Mouse (Mus musculus) heart, postnatal 10 days (tissue): Measurements from ENCODE around the gene Hsf5. TPM values are rescaled to one million over a fixed set of nuclear protein-coding genes. Genes with fewer than 3 reads are reported as not detected.

ENCODE experiments used
- DNase-seq, 2 experiments: peaks; one replicate each; pipeline ENCODE4 v3.0.0; 2021
- intact Hi-C: fragments of 180-260 bp; cut with DNase I; formaldehyde crosslinking; loops from one replicate; pipeline ENCODE4 v1.15.1; 2025
- total RNA-seq, 2 experiments: library from RNA; stranded (reverse); gene quantifications; 2 replicates each; pipeline ENCODE4 v1.2.3; 2021

Gene Hsf5
- total RNA-seq, 2 experiments from 2014 or later = 0.05 to 0.14 TPM

DNA sequence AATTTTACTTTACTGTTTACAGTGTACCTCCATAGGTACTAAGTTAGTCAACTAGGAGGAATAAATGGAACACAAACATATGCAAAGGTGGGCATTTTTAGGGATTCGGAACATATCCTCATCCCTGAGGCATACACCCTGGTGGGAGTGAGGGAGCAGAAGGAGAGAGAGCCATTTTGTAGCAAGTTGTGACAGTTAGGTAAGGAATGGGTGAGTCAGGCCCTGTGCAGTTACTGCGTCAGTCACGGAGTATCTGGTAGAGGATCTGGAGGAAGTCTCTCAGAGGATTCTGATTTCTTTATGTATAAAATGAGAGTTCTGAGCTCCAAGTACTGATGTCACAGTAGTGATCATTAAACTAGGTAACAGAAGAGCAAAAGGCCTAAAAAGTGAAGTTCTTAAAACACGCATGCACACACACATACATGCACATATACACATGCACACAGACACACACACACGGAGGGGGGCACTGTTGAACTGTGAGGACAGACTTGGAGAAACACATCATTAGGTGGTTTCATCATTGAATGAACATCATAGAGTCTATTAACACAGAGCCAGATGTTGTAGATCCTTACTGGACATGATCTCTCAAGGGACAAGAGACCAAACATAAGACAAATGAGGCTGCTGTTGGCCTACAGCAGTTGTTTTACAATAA is 29.6 kb upstream of the Hsf5 start:
- no peak for DNase-seq
- intact Hi-C loops = no loop called here

DNA sequence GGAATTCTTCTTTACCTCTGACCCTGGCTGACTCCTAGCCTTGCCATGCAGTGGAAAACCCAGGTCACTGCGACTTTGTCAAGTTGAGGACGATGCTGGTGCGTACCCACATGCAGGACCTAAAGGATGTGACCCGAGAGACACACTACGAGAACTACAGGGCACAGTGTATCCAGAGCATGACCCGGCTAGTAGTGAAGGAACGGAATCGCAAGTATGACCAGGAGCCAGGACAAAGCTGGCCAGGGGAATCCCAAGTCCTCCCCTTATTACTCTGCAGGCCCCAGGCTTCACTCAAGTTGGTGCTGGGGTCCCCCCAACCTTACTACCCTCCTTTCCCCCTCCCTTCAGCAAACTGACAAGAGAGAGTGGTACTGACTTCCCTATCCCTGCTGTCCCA is 27.4 kb upstream of the Hsf5 start:
- DNase-seq = peak in 1 of 2 experiments; percentile 8
- intact Hi-C loops = no loop called here

- intact Hi-C loops = no loop called here
- DNase-seq = peak; percentile 64 to 70
Measured at GRCm38 (mm10) chr11:87590841-87591525, 26.0 kb upstream of the Hsf5 start.

DNA sequence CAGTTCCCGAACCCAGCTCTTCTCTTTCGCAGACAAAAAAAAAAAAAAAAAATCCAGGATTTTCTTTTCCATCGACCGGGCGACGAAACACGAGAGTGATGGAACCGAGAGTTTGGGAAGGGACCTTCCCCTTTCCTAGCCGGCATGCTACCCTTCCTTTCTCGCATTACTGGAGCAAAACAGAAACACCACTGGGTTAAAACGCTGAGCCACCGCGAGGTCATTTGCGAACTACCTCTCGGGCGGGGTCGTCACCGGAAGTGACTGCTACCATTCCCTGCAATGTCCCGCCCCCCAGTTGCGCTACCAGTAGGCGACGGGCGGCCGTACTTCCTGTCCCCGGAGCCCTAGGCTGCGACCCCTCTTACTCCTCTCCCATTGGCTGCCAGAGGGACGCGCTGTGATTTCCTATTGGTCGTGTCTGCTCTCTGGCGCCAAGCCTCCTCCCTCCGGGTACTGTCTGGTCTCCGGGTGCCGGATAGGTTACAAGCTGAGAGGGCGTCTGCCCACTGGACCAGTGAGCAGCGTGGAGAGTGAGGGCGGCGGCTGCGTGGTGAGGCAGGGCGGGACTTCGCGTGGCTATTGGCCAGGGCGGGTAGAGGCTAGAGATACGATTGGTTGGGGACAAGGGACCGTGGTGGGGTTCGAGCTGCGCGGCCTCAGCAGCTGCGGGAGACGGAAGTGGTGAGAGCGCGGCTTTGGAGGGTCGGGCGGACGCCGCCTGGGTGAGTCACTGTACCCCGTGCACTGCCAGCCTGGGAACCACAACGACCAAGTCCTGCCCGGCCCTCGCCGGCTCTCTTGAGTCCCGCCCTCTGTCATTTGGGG is 25.2 kb upstream of the Hsf5 start, which contains the start of gene Mtmr4:
Gene Mtmr4, plus strand, starts transcription at position 637 of the 828 bp plus-strand sequence.
- intact Hi-C loops = no loop called here
- peak; percentile 100 for DNase-seq

GRCm38 (mm10) chr11:87592354-87592695 is 24.6 kb upstream of the Hsf5 start:
- intact Hi-C loops = no loop called here
- DNase-seq = no peak

DNA sequence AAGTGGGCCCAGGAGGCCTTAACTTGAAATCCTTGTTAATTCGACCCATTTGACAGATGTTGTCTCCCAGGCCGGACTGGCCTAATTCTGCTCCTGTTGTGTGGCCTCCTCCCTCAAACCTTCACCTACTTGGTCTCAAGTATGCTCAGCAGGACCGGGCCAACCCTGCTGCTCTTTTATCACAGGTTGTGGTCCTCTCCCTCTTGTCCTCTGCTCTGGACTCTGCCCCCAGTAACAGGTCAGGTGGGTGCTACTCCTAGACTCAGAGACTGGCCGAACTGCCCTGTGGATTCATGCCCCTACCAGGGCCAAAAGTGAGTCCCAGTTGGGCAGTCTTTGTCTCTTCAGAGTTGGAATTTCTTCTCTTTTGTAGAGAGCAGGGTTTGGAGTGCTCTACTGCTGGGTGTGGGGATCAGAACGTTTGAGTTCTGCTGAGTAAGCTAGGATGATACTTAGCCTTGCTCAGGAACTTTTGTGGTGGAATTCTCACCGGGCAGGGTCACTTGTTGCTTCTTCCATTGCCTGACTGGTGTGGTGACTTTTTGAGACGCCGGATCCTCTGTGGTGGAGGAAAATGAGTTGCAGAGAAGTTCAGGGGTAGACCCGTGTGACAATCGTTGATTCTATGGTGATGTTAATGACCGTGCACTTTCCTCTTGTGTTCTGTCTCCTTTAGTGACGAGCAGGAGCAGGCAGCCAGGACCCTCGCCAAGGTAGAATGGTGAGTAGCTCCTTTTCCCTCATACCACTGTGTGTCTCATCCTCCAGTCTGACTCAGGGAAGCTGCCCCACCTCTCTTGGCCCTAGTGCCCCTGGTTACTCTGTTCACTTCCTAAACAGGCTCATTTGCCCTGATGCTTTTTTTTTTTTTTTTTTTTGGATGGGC is 24.0 kb upstream of the Hsf5 start:
- no peak for DNase-seq
- intact Hi-C loops = no loop called here

DNA sequence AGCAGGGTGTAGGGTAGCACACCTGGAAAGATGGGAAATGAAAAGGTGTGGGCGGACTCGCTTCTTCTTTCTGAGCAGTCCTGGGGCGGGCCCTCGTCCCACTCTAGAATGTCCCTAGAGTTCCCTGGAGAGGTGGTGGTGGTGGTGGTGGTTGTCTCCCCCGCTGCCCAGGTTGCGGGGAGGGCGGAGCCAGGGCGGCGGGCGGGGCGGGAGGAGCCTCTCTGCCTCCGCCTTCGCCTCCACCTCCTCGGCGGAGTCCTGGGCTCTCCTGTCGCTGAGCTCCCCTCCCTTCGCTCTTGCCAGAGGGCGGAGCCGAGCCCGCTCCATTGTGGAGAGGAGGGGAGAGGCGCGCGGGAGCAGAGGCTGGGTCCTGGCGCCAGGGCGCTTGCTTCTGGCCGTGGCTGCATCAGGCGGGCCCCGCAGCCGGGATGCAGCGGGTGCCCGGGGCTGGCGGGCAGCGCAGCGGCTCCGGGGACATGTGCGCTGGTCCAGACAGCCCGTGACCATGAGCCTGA is 21.6 kb upstream of the Hsf5 start:
- intact Hi-C loops = no loop called here

DNA sequence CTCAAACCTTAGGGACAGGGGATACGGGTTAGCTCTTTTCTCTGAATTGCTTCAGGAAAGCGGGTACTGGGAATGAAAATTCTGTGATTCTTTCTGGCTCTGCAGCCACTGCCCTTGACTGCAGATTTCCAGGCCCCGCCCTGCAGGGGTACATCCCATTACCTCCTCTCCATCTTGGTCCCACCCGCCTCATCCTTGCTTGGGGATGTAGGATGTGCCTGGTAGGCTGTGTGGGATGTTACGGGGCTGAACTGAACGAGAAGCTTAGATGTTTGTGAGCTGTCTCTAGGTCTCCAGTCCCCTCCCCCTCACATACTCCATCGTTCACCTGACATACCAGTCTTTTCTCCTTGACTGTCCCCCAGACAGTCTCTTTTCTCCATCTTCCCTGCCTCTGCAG is 21.0 kb upstream of the Hsf5 start:
- DNase-seq = no peak
- intact Hi-C loops = no loop called here

More for the DNA sequence above, 21.6 kb upstream of the Hsf5 start:
- peak; percentile 86 to 90 for DNase-seq

DNA sequence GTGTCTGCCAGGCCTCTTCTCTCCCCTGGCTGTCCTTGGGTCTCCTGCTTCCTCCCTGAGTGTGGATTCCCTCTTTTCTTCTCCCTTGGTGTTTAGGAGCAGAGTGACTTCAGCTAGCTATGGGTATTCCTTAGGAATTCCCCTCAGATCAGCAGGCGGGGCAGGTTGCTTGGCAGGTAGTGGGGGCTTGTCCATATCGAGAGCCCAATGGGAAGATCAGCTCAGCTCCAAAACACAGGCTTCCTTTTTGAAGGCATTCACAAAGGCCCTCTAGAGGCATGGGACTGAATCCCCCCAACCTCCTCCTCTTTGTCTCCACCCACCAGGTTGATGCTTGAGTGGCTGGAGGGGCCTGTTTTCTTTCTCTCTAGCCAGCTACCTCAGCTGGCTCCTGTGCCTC is 20.5 kb upstream of the Hsf5 start:
- no peak for DNase-seq
- intact Hi-C loops = no loop called here

DNA sequence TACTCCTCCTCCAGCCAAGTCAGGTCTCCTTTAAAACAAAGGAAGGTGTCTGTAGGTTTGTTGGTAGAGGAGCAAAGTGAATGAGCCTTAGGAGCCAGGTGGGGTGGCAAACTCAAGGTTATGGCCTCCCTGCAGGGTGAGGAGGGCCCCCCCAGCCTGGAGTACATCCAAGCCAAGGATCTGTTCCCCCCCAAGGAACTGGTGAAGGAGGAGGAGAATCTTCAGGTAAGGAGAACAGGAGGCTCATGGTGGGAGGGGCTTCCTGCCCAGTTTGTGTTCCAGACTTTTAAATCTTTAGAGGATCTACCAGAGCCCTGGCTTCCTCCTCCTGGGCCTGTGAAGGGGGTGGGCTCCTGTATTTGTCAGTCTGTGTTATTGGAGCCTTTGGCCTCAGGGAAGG is 19.9 kb upstream of the Hsf5 start:
- intact Hi-C loops = no loop called here

DNA sequence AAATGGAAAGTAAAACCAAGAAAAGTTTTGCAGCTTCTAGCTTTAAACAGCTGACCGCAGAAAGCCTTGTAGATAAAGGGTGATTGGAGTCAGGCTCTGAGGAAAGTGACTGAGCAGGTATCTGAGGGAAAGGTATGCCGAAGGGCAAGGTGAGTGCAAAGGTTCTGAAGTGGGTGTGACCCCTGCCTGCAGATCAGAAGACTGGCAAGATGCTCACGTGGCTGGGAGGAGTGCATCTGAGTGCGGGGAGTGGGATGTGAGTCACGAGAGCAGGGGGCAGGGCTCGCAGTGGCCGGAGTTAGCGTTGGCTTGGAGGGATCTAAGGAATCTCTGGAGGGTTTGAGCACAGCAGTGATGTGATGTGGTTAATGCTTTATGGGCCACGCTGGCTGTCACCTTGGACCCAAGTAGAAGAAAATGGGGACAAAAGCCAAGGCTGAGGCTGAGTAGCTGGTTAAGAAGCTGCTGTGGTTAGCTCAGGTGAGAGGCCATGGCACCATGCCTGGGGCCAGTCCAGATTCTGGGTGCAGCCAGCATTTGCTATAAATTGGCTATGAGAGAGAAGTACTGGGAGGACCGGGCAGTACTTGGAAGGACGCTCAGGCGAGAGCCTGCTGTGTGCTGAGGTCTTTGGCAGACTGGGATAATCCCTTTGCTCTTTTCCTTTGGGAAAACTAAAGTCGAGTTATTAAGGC is 17.4 kb upstream of the Hsf5 start:
- intact Hi-C loops = no loop called here
- no peak for DNase-seq

More for the DNA sequence above, 19.9 kb upstream of the Hsf5 start:
- no peak for DNase-seq

DNA sequence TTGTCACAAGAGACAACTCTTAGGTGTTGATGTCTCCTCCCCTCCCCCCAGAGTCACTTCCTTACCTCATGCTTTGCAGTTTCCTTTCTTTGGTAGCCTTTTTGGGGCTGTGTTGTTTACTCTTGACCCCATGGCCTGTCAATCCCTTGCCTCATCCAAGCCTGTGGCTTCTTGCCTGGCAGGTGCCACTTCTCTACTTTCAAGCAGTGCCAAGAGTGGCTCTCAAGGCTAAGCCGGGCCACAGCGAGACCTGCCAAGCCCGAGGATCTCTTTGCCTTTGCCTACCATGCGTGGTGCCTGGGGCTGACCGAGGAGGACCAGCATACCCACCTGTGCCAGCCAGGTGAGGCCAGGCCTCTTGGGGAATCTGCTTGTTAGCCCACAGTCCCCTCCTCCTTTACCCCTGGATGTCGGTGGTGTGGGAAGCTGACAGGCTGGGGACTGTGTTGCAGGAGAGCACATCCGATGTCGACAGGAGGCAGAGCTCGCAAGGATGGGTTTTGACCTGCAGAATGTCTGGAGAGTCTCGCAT is 16.6 kb upstream of the Hsf5 start:
- intact Hi-C loops = no loop called here
- no peak for DNase-seq

DNA sequence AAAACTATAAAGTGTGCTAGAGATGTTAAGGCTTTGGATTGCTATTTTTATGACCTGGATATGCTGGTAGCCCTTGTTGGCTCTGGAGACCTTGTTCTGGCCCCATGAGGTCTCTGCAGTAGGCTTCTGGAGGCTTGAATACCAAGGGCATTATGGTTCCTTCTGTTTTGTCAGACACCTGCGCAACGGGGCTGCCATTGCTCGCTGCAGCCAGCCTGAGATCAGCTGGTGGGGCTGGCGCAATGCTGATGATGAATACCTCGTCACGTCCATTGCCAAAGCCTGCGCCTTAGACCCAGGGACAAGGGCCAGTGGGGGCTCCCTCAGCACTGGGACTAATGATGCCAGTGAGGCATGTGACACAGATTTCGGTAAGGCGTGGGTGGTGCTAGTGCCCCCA is 14.7 kb upstream of the Hsf5 start:
- DNase-seq = no peak
- intact Hi-C loops = no loop called here

DNA sequence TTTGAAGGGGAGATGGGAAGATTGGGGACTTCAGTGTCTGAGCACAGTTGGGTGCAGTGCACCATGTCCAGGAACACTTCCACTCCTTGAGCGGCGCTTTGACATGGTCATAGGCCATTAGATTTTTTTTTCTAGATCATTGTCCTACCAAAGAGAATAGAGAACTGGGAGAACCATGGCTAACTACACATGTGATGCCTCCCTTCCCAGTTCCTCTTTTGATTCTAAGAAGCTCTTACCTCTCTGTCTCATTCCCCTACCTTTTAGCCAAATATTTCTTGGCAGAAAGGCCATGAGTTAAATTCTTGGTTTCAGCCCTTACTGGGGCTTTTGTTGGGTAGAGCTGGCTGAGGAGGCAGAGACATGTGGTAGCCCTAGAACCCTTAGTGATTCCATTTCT is 13.4 kb upstream of the Hsf5 start:
- no peak for DNase-seq
- intact Hi-C loops = no loop called here

DNA sequence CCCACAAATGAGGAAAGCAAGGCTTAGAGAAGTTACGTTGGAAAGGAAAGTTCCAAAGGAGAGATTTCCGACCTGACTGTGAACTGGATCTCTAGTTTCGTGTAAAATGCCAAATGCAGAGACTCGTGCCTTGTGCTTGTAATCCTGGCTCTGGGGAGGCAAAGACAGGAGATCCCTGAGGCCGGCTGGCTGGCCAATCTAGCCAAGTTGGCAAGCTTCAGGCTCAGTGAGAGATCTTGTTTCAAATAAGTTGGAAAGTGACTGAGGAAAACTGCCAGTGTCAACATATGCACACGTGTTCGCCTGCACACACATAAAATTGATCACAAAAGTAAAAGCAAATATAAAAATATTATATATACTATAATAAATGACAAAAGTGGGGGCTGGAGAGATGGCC is 7.7 kb upstream of the Hsf5 start:
- DNase-seq = no peak
- intact Hi-C loops = no loop called here

DNA sequence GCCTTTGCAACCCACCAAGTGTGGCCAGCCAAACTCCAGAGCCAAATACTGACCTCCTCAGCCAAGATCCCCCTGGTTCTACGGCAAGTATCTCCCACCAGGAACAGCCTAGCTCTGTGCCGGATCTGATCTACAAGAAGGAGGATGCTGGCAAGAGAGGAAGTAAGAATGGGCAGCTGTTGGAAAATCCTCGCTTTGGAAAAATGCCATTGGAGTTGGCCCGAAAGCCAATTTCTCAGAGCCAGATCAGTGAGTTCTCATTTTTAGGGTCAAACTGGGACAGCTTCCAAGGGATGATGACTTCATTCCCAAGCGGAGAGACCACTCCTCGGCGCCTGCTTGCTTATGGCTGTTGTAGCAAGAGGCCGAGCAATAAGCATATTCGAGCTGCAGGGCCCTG is 5.4 kb upstream of the Hsf5 start:
- intact Hi-C loops = no loop called here
- no peak for DNase-seq

DNA sequence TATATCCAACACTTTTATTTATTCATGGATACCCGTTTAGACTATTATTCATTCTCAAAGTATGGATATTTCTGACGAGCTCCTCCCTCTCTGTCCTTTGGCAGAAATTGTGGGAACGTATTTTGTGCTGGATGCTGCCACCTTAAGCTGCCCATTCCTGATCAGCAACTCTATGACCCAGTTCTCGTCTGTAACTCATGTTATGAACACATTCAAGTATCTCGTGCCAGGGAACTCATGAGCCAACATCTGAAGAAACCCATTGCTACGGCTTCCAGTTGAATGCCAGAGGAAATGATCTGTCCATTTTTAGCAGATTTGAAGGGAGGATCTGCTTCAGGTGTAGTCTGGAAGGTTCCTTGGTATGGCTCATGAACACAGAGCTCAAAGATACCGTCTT is 3.0 kb upstream of the Hsf5 start:
- no peak for DNase-seq
- intact Hi-C loops = no loop called here

DNA sequence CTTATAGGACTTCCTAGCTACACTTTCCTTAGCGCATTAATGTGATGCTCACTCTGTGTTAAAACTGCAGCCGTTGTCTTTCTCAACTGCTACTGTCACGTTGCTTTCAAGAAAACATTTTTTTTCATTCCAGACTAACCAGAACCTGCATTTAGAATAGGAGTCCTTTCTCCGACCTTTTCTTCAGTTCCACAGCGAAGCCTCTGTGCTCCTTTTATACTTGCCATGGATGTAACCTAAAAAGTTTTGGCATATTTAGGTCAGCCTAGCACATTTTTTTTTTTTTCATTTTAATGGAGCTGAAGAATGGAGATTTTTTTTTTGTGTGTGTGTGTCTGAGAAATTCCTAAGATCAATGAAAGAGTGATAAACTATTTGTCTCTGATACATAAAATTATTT is 1.4 kb upstream of the Hsf5 start:
- DNase-seq = no peak
- intact Hi-C loops = no loop called here

- intact Hi-C loops = no loop called here
- DNase-seq = no peak
Measured at GRCm38 (mm10) chr11:87615952-87616351, 1.0 kb upstream of the Hsf5 start.

- intact Hi-C loops = no loop called here
- no peak for DNase-seq
Measured at GRCm38 (mm10) chr11:87617606-87618005, 642 bp downstream of the Hsf5 start.
